In the genomic region with DNA sequence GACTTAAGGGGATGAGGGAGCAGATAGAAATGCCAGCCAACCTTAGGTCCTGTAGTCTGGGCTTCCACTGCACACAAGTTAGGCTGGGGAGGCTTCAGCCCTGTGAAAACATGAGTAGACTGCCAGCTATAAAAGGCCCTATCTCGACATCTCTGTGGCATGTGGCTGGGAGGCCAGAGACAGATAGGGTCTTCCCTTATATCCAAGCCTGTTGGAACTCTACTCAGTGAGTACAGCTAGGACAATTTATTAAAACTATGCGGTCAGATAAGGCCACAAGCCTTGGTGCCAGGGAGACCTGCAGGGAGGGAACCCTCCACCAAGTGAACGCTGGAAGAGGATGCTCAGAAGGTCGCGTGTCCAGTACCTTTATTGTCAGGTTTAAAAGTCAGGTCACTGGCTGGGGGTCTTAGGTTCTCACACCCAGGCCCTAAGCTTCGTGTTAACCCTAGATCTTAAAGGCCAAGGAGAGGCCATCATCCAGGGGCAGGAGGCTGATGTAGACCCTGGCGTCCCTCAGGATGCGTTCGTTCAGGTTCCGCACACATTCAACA, we compare ENCODE assay signal across 8 mouse cellular contexts. TPM values are rescaled to one million over a fixed set of nuclear protein-coding genes. Genes with fewer than 3 reads are reported as not detected.
A peak's percentile ranks its signal among the peaks of the same experiment; 100 is the strongest.
DNase-seq lines count a peak whose midpoint lies in the region; ATAC-seq and TF ChIP-seq lines count a peak whose summit lies in the region.

No protein-coding gene starts in this region.

- H3K9me3 ChIP-seq in neural tube, embryonic 11.5 days (ENCODE audit: control insufficient read depth, low read length): no peaks in the 10 kb centered on the region
- H3K9me3 ChIP-seq in limb, embryonic 14.5 days (ENCODE audit: control insufficient read depth, low read length): no peaks in the 10 kb centered on the region
- H3K9me3 ChIP-seq in stomach, embryonic 16.5 days (replicated peaks; ENCODE audit: control insufficient read depth, low read length): no peaks in the 10 kb centered on the region

- H3K9ac ChIP-seq in neural tube, embryonic 11.5 days (ENCODE audit: low read length): no peak overlapping the region
- H3K9ac ChIP-seq in limb, embryonic 14.5 days (ENCODE audit: low read depth, low read length, severe bottlenecking): peak overlapping the region; percentile 52; the same call in 1 of the 2 replicates
- peak overlapping the region; percentile 82; the same call in 1 of the 2 replicates for H3K9ac ChIP-seq in stomach, embryonic 16.5 days (ENCODE audit: low read length)

- H3K4me2 ChIP-seq in neural tube, embryonic 11.5 days (ENCODE audit: low read depth): peak overlapping the region; percentile 97
- H3K4me2 ChIP-seq in limb, embryonic 14.5 days (replicated peaks; ENCODE audit: low read depth, low read length, severe bottlenecking): peak overlapping the region; percentile 100
- peak overlapping the region; percentile 100 for H3K4me2 ChIP-seq in stomach, embryonic 16.5 days (ENCODE audit: low read depth, low read length)

- no peak overlapping the region for H3K27ac ChIP-seq in neural tube, embryonic 11.5 days (ENCODE audit: low read depth, low read length)
- H3K27ac ChIP-seq in limb, embryonic 14.5 days (replicated peaks; ENCODE audit: low read depth, low read length): peak overlapping the region; percentile 43; the same call in 1 of the 2 replicates
- peak overlapping the region; percentile 81 for H3K27ac ChIP-seq in stomach, embryonic 16.5 days (ENCODE audit: low read length)

- H3K4me3 ChIP-seq in neural tube, embryonic 11.5 days (ENCODE audit: low read depth, low read length): no peak overlapping the region
- peak overlapping the region; percentile 49 for H3K4me3 ChIP-seq in limb, embryonic 14.5 days (replicated peaks; ENCODE audit: low read length)
- peak overlapping the region; percentile 79 for H3K4me3 ChIP-seq in stomach, embryonic 16.5 days (replicated peaks; ENCODE audit: low read length)

- H3K36me3 ChIP-seq in neural tube, embryonic 11.5 days (ENCODE audit: control insufficient read depth, insufficient read depth, low read length): peaks cover 2% of the 10 kb centered on the region
- peaks cover 51% of the 10 kb centered on the region for H3K36me3 ChIP-seq in limb, embryonic 14.5 days (ENCODE audit: control insufficient read depth, insufficient read depth, low read length)
- H3K36me3 ChIP-seq in stomach, embryonic 16.5 days (ENCODE audit: control insufficient read depth, insufficient read depth, low read length): peaks cover 26% of the 10 kb centered on the region

- peaks cover 11% of the 10 kb centered on the region for H3K4me1 ChIP-seq in neural tube, embryonic 11.5 days (ENCODE audit: control insufficient read depth, insufficient read depth, low read length)
- H3K4me1 ChIP-seq in limb, embryonic 14.5 days (ENCODE audit: control insufficient read depth, insufficient read depth, low read length): peaks cover 12% of the 10 kb centered on the region
- 0 out of 2 replicates have a peak, but pooled peaks cover 17% of the 10 kb centered on the region for H3K4me1 ChIP-seq in stomach, embryonic 16.5 days (ENCODE audit: control insufficient read depth, insufficient read depth, low read length)

- peak; percentile 60 for DNase-seq in cerebellum, adult 11-12 months
- DNase-seq in cerebellum, postnatal 10 days: no peak
- DNase-seq in neural tube, embryonic 11.5 days (ENCODE audit: low spot score): no peak
- DNase-seq in neural tube, embryonic 10.5 days (ENCODE audit: extremely low spot score, low spot score): no peak
- no peak for DNase-seq in limb, embryonic 14.5 days (ENCODE audit: low spot score)
- no peak for DNase-seq in ovary, postnatal 36 days (ENCODE audit: low spot score)
- no peak for DNase-seq in retina, postnatal 1 day

- 17% methylated on average over 10 of the region's 10 CpGs for WGBS in neural tube, embryonic 11.5 days
- WGBS in limb, embryonic 14.5 days: 19% methylated on average over 9 of the region's 10 CpGs
- WGBS in stomach, embryonic 16.5 days: 19% methylated on average over 10 of the region's 10 CpGs

- no peaks in the 10 kb centered on the region for H3K27me3 ChIP-seq in neural tube, embryonic 11.5 days (ENCODE audit: control insufficient read depth, insufficient read depth, low read length)
- no peaks in the 10 kb centered on the region for H3K27me3 ChIP-seq in limb, embryonic 14.5 days (ENCODE audit: control insufficient read depth, insufficient read depth, low read length)
- no peaks in the 10 kb centered on the region for H3K27me3 ChIP-seq in stomach, embryonic 16.5 days (ENCODE audit: control insufficient read depth, insufficient read depth, low read length)

- TF ChIP-seq POLR2A in limb, embryonic 14.5 days (IDR thresholded peaks at IDR 0.05; ENCODE audit: borderline replicate concordance, extremely low read depth, insufficient read depth, insufficient read length): no peak

- no peak for ATAC-seq in neural tube, embryonic 11.5 days (ENCODE audit: insufficient read depth, low FRiP score, low TSS enrichment)
- ATAC-seq in limb, embryonic 14.5 days (ENCODE audit: low FRiP score, low read depth): no peak
- ATAC-seq in stomach, embryonic 16.5 days (ENCODE audit: insufficient read depth, low FRiP score): no peak

RNA-seq across cellular contexts. Expression of gene Comtd1, which starts 1.9 kb away (rescaled TPM):
- 14.0 and 16.0 TPM in 2 replicates for polyA plus RNA-seq in neural tube, embryonic 11.5 days (2014; fragmentation: Nextera tagmentation; extraction: Ambion mirVana)
- polyA plus RNA-seq in limb, embryonic 14.5 days (2012; rRNA removed): 16.0 and 18.0 TPM in 2 replicates
- polyA plus RNA-seq in limb, embryonic 14.5 days (2014; fragmentation: Nextera tagmentation; extraction: Ambion mirVana): 24.7 and 26.5 TPM in 2 replicates
- polyA plus RNA-seq in stomach, embryonic 16.5 days (2015; fragmentation: Nextera tagmentation; extraction: Ambion mirVana): 36.8 and 39.0 TPM in 2 replicates

RNA-seq across cellular contexts. Expression of gene Vdac2, which starts 21.9 kb away (rescaled TPM):
- polyA plus RNA-seq in neural tube, embryonic 11.5 days (2014; fragmentation: Nextera tagmentation; extraction: Ambion mirVana): 297 and 310 TPM in 2 replicates
- 146 and 150 TPM in 2 replicates for polyA plus RNA-seq in limb, embryonic 14.5 days (2012; rRNA removed)
- polyA plus RNA-seq in limb, embryonic 14.5 days (2014; fragmentation: Nextera tagmentation; extraction: Ambion mirVana): 215 and 226 TPM in 2 replicates
- 289 and 297 TPM in 2 replicates for polyA plus RNA-seq in stomach, embryonic 16.5 days (2015; fragmentation: Nextera tagmentation; extraction: Ambion mirVana)
